Mouse (Mus musculus) CD4-positive helper T cell, adult 2 months (primary cell): Measurements from ENCODE around the gene Dnmt3a.

Experiments
- DNase-seq: peaks from one replicate; pipeline ENCODE4 v3.0.0-alpha.2; 2012; ENCODE audit warnings: low read depth, missing footprints, low spot score

Gene Dnmt3a

DNA sequence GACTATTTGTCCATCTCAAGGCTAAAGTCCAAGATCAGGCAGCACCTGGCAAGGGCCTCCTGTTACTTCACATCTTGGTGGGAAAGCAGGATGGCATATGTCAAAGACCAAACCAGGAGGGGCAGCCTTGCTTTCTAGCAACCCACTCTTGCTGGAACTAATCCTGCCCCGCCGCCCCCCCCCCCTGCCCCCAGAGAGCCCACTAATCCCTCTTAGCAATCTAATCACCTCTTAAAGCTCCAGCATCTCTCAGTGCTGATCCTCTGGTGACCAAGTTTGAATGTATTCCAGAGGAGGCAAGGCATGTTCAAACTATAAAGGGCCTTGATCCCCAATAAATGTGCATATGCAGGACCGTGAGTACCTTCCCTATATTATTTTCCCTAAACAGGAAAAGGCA, 18.8 kb upstream of the Dnmt3a start:
- DNase-seq: no peak

DNA sequence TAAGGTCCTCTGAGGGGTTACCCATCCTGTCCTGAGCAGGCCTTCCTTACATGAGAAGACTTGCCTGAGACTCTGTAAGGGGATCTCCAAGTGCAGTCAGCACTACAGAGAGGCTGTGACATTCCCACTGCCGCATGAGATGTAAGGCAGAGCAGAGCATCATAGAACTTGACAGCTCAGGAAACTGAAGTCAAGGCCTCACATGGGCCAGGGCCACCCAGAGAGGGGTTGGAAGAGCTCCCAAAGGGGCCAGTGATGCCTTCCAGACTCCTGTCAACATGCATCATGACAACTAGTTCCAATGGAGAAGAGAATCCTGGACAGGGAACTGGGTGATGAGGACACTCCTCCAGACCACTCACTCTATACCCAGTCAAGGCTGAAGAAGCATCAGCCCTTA, 18.3 kb upstream of the Dnmt3a start:
- DNase-seq: no peak

DNA sequence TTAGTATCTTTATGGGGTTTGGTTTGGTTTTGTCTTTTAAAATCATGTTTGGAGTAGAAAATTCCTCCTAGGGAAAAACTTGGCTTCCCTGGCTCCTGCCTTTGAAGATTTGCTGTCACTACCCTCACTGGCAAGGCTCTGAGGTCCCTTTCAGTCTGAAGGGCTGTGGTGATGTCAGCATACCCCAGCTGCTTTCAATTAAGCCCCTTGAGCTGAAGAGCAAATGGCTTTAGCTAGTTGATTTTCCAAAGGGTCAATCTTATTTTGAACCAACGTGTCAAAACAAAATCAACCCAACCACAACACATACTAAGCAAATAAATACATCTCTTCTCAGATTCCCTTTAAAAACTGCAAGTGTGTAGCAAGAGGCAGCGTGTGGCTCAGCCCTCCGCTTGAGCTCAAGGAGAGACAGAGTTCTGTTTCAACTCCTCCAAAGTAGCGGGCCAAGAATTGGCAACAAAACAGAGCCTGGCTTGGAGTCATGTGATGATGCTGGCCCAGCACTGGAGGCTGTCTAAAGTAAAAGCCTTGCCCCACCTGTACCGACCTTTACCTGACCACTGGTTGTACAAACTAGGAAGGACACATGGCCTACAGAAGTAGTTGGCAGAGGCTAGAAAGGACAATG, 17.3 kb upstream of the Dnmt3a start:
- no peak for DNase-seq

DNA sequence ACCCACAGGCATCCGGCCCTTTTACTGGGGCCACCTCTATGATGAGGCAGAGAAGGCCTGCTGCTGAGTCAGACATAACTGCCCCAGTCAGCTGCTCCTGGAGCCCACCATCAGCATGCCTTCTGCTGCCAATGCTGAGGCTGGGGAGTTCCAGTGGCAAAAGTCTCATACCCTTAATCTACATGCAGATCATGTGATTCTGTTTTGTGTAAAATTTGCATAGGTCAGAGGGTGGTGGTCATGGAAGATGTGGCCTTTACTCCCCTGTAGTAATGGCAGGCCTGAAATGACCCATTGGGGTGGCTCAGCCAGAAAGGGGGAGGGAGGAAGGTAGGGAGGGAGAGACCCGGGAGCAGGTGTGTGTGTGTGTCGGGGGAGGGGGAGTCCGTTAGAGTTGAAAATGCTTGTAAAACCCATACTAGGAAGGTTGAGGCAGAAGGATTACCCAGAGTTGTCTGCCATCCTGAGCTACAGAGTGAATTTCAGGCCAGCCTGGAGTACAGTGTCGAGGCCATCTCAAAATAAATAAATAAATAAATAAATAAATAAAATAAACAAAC, 16.1 kb upstream of the Dnmt3a start:
- DNase-seq: no peak

DNA sequence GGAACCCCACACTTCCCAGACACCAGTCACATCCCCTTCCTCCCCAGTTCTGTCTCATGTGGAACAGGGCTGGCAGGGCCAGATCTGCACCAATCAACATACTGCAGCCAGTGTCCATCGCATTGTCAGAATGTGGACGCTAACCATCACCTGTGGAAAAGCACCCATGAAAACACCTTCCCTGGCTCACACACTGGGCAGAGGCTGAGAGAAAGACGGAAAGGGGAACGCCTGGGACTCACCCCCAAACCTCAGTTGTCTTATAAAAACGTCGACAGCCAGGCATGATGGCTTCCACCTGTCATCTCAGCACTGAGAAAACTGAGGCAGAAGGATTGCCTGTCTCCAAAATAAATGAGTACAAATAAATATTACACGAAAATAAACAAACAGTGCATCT, 14.6 kb upstream of the Dnmt3a start:
- DNase-seq: no peak

DNA sequence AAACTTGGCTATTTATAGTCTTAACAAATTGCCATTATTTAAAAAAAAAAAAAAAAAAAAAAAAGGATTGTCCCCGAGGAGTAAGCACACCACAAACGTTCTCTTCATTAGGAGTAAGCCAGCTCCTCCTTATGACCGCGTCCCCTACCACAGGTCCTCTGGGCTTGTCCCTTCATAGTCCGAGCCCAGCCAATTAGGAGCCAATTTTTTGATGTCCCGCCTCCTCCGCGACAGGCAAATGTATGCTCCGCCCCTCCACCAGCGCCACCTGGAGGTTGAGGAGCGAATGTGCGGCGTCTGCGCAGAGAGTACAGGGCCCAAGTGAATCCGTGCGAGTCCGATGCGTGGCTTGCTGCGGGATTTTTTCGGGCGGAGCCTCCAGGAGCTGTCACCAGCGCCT, 14.1 kb upstream of the Dnmt3a start:
- peak; percentile 90 for DNase-seq

DNA sequence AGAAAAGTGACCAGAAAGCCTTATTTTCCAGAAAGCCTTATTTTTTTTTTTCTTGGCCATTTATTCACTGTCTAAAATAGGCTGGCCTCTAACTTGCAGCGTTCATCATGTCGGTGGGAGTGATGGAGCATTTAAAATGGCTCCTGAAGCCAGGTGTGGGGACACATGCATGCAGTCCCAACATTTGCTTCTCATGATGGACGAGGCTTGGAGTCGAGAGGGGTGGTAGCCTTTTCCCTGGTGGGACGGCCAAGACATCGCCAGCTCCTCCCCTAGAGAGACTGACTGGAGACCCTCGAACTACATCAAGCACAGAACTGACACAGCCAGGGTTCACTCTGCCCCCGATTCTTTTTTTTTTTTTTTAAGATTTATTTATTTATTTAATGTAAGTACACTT, 13.6 kb upstream of the Dnmt3a start:
- DNase-seq: no peak

DNA sequence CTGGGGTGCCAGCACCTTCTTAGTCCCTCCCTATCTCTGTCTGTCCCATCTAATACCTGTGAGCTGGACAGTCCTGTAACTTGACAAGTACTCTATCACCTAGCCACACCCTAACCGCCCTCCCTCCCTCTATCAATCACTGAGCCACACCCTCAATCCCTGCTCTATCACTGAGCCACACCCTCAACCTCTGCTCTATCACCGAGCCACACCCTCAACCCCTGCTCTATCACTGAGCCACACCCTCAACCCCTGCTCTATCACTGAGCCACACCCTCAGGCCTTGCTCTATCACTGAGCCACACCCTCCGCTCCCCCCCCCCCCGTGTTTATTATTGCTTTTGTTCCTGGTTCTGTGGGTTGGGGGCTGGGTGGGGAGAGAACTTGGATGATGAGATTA, 10.2 kb upstream of the Dnmt3a start:
- DNase-seq: no peak

DNA sequence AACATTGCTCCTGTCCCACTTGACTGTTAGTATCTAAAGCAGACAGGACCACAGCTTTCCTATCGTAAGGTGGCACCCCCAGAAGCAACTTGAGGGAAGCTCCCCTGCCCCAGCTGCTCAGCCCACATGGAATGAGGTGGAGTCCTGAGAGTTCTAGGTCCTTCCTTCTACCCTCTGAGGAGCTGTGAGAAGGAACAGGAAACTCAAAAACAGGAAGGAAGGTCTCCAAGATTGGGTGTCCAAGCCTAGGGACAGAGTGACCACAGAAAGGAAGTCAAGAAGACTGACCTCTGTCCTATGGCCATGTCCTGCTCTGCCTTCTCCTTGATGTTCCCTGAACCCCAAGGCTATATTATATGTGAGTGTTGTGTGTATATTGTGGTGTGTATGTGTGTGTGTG, 6.3 kb upstream of the Dnmt3a start:
- DNase-seq: no peak

DNA sequence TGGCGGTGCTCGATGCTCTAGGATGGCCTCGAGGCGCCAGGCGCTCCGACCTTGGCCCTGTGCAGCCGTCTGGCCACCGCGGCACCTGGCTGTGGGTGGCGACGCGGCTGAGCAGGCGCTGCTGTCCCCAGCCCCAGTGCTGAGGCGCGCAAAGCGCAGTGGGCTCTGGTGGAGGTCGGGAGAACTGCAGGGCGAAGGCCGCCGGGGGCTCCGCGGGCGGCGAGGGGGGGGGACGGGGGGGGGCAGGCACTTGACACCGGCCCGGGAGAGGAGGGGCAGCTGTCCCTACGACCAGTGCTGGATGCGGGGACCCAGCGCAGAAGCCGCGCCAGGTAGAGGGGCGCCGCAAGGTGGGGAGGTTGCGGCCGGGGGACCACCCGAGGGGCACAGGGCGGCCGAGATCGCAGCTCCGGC, 471 bp downstream of the Dnmt3a start:
- DNase-seq: peak; percentile 86

DNA sequence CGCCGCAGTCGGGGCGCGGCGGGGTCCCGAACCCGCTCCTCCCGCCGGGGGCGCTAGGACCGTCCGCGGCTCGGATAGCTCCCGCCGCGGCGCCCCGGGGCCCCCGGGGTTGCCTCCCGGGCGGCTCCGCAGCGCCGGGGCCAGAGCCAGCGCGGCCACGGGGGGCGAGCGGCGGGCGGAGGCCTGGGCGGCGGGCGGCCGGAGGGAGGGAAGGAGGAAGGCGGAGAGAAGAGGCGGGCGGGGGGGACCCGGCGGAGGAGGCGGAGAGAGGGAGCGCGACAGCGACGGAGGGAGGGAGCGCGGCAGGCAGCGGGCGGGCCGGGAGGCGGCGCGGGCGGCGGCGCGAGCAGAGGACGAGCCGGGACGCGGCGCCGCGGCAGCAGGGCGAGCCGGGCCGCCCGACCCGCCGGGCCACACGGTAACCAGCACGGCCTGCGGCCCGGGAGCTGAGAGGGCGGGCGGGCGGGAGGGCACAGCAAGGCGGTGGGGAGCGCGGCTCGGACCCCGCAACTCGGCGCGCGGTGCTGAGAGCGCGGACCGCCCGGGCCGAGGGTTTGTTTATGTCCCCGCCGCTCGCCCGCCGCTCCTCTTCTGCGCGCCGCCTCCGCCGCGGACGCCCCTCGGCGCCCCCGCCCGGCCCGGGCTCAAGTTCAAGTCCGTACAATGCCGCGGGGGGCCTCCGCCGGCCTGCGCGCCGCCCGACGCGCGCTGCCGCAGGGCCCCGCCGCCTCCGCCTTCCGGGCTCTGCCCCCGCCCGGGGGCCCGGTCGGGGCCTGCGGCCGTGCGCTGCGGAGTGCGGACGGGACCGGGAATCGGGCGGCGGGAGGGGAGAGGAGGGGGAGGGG, 1.1 kb downstream of the Dnmt3a start:
- peak; percentile 75 for DNase-seq

DNA sequence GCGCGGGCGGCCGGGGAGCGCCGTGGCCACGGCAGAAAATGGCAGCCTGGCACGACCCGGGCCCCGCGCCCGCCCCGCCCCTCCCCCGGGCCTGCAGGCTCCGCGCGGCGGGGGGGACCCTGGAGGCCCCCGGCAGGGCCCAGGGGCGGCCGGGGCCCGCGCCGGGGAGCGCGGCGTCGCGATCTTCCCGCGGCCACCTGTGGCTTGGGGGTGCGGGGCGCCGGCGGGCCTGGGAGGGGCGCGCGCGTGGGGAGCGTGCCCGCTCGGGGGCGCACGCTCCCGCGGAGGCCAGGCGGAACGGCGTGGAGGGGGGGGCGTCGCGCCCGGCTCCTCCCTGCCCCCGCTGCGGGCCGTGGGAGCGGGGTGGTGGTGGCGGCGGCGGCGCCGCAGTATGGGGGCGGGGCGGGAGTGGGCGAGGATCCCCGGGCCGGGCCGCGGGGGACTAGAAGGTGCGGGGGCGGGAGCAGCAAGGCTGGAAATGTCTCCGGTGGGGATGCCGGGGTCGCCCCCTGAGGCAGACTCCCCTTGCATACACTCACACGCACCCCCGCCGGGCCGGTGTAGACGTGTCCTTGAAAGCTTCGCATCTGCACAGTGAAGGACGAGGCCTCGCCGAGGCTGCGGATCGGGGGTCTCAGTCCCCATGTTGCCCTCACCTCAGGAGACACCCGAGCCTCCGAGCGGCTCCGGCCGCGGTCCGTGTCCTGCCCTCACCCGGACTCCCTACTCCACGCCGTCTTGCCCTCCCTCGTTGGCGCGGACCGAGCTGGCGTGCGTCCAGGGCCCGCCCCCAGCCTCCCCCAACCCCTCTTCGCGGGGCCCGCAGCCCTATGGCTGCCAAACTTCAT, 2.0 kb downstream of the Dnmt3a start:
- peak; percentile 65 for DNase-seq

DNA sequence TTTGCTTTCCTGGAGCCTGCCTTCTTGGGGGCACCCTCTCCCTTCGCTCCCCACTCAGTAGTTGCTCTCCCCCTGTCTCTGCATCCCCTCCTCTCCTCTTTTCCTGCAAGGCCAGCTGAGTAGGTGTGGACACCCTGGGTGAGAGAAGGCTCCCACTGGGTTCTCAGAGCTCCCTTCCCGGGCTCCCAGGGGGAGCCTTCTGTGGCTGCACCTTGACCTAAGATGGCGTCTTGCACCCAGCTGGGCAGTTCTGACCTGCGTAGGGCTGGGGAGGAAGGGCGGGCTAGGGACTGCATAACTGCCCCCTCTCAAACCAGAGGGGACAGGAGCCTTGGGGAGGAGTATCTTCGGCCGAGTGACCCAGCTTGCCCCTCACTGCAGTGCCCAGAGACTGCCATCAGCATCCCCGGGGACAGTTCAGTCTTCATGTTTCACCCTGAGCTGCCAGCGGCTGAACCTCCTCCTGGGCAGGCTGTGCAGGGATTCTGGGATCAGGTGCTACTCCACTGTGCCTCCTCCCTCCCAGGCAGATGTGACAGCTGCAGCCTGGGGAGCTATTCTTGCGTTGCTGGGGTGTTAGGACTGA, 2.7 kb downstream of the Dnmt3a start:
- DNase-seq: no peak

DNA sequence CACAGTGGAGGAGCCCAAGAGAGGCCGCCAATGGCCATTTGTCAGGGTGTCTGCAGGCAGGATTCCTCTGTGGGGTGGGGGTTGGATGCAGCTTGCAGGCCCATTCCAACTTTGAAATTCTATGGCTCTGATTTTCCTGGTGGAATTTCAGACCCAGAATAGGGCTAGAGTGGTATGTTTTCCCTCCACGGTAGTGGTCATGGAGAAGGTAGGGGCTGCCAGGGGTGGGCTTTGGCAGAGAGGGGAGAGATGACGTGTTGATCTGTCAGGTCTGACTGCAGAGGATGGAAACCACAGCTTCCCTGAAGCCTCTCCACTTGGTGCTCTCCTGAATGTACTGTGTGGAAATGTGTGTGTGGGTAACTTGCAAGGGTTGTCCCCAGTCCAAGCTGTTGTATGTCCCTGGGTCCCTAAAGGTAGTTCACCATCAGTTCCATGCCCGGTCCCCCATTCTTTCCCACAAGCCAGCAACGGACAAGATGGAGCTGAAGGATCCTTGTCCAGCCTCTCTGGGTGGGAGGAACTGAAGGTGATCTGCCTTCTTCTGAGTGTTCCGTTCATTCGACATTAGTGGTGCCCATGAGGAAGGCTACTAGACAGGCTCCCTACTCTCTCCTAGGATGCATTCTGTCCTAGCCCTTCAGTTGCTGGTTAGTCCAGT, 3.8 kb downstream of the Dnmt3a start:
- DNase-seq: no peak

DNA sequence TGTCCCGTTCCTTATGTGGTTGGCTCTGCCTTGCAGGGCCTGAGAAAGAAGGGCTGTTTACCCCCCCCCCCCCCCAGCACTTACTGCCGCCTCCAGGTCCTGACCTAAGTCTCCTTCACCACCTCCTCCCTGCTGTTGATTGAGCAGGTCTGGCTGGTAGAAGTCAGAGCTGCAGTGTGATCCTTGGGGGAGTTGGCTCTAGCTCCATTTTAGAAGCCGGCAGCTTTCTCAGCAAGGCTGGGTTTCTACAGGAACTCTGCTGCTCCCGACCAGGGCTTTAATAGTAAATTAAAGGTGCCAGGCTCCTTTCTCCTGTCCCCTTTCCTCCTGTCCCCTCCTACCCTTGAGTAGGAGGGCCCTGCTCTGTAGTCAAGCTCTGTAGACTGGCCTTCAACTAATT, 4.6 kb downstream of the Dnmt3a start:
- no peak for DNase-seq

DNA sequence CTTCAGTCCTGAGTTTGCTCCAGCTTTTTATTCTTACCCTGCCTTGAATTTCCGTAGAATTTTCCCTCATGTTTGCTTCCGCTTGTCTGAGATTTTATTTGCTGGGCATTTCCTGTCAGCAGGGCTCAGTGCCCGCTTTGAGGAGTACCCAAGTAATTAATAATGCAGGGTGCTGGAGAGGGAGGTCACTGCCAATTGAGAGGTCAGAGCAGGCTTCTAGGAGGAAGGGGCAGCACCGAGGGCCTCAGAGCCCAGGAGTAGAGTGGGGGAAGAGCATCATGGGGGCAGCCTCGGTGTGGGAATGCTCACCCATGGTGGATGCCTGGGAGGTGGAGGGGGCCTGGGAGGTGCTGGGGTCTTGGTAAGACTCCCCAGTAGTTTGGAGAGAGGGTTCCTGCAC, 5.8 kb downstream of the Dnmt3a start:
- DNase-seq: no peak

DNA sequence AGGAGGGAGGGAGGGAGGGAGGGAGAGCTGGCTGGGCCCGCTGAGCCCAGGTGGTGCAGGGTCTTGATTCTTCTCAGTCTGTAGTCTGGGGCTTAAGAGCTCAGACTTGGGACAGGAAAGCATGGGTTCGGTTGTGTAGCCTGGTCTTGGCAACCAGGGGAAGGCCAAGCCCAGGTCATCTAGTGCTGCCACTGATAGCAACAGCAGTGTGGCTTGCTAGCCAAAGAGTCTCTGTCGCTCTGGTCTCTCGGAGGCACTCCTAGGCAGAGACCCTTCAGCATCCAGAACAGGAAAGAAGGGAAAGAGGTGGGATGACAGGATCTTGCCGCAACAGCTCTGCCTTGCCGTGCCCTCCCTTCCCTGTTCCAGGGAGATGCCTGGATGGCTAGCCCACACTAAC, 6.4 kb downstream of the Dnmt3a start:
- DNase-seq: no peak

DNA sequence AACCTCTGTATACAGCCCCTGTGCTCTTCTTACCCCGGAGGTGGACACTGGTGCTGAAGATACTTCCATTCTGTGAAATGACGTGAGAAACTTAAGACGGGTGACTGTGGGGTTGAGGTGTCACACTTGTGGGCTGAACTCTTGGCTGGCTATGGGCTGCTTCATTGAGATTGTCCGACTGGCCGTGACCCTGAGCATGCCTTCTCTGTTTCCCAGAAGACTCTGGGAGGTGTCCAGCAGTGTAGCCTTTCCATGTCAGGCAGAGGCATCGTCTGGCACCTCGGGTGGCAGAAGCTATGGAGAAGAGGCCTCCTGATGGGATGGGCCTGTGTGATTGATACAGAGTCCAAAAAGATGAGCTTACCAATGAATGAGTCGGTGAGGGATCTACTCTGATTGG, 7.3 kb downstream of the Dnmt3a start:
- DNase-seq: no peak

DNA sequence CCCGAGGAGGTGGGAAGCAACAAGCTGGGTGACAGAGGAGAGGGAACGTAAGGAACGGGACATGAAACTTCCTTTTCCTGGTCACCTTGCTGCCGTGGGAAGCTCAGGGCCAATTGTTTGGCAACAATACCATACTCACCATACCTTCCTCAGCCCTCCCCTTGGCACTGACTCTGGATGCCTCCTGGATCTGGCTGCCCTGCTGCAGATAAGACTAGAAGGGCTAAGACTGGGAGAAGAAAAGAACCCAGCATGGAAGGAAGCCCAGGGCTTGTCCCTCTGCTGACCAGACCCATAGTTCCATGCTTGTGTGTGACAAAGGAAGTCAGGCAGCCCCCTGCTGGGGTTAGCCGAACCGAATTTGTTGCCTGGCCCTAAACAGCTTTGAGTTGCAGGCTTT, 9.6 kb downstream of the Dnmt3a start:
- DNase-seq: no peak

DNA sequence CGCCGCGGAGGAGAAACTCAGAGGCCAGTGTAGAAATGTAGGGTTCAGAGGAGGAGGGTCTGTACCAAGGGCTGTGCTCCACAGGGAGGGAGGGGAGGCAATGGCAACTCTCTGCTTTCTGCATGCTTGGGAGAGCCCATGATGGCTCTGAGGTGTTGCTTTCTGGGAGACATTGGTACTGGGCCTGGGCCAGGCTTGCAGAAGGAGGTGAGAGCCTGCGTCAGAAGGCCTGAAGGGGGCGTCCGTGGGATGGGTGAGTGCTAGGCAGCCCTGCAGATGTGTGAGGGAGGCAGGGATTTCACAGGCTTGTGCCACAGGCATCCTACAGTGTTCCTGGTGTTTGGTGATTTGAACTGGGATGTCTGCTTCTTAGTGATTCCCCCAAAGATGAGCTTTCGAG, 11.2 kb downstream of the Dnmt3a start:
- no peak for DNase-seq

DNA sequence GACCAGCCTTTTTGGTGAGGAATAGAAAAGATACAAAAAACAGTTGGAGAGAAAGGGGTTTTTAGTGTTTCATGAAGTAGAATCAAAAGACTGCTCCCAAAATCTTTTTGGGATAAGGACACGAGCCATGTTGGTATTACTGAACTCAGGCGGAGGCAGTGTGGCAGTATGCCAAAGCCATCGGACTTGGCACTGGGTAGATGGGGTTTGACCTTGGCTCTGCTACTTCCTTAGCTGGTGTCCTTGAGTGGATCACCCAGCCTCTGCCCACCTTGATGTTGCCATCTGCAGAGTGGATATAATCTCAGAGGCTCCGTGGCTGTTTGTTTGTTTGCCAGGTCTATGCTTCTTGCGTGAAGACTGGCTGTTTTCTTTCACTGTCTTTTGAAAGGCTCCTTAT, 11.8 kb downstream of the Dnmt3a start:
- DNase-seq: no peak
